Mouse (Mus musculus): ENCODE results near the gene Bst1. TPM values are rescaled to one million over a fixed set of nuclear protein-coding genes. Genes with fewer than 3 reads are reported as not detected.
A peak's percentile ranks its signal among the peaks of the same experiment; 100 is the strongest.

The Bst1 gene
- polyA plus RNA-seq, 1 experiment from 2014 or later = not detected

GRCm38 (mm10) chr5:43847555-43847954 lies 28.9 kb downstream of the Bst1 start:
- H3K27ac ChIP-seq = no peak overlapping the region
- no peak overlapping the region for H3K4me3 ChIP-seq
- no peak overlapping the region for H3K9ac ChIP-seq
- H3K36me3 ChIP-seq (replicated peaks) = no peaks in the 10 kb centered on the region
- H3K9me3 ChIP-seq = no peaks in the 10 kb centered on the region
- no peak overlapping the region for H3K4me2 ChIP-seq
- H3K27me3 ChIP-seq (replicated peaks) = no peaks in the 10 kb centered on the region
- no peak for ATAC-seq (replicated peaks)
- no peaks in the 10 kb centered on the region for H3K4me1 ChIP-seq

- H3K4me3 ChIP-seq = no peak overlapping the region
- no peaks in the 10 kb centered on the region for H3K27me3 ChIP-seq (replicated peaks)
- H3K36me3 ChIP-seq (replicated peaks) = no peaks in the 10 kb centered on the region
- H3K27ac ChIP-seq = no peak overlapping the region
- no peaks in the 10 kb centered on the region for H3K4me1 ChIP-seq
- H3K9me3 ChIP-seq = no peaks in the 10 kb centered on the region
- H3K9ac ChIP-seq = no peak overlapping the region
- 93% methylated on average over 3 of the region's 3 CpGs for WGBS
- no peak overlapping the region for H3K4me2 ChIP-seq
- no peak for ATAC-seq (replicated peaks)
Measured at GRCm38 (mm10) chr5:43848275-43848674, 29.6 kb downstream of the Bst1 start.

- Histone ChIP-seq H3K36me3 (replicated peaks) (no peaks in the 10 kb centered on the region), H3K4me1 (no peaks in the 10 kb centered on the region), H3K27ac (no peak overlapping the region), H3K4me3 (no peak overlapping the region), H3K9me3 (no peaks in the 10 kb centered on the region), H3K4me2 (no peak overlapping the region), H3K27me3 (replicated peaks) (no peaks in the 10 kb centered on the region), H3K9ac (no peak overlapping the region)
- 78% methylated on average over 11 of the region's 11 CpGs for WGBS
- ATAC-seq (replicated peaks) = no peak
Measured at GRCm38 (mm10) chr5:43853096-43853867, 34.6 kb downstream of the Bst1 start.

- Histone ChIP-seq H3K27me3 (replicated peaks) (no peaks in the 10 kb centered on the region), H3K9me3 (no peaks in the 10 kb centered on the region), H3K4me1 (no peaks in the 10 kb centered on the region), H3K27ac (no peak overlapping the region), H3K36me3 (replicated peaks) (no peaks in the 10 kb centered on the region), H3K4me3 (no peak overlapping the region), H3K9ac (no peak overlapping the region), H3K4me2 (no peak overlapping the region)
- WGBS = 83% methylated on average over 7 of the region's 7 CpGs
- no peak for ATAC-seq (replicated peaks)
Measured at GRCm38 (mm10) chr5:43853868-43854488, 35.3 kb downstream of the Bst1 start.

- Histone ChIP-seq H3K4me2 (no peak overlapping the region), H3K4me3 (no peak overlapping the region), H3K27me3 (replicated peaks) (no peaks in the 10 kb centered on the region), H3K9me3 (no peaks in the 10 kb centered on the region), H3K9ac (no peak overlapping the region), H3K36me3 (replicated peaks) (no peaks in the 10 kb centered on the region), H3K4me1 (no peaks in the 10 kb centered on the region), H3K27ac (no peak overlapping the region)
- WGBS = 77% methylated on average over 2 of the region's 2 CpGs
- ATAC-seq (replicated peaks) = no peak
Measured at GRCm38 (mm10) chr5:43855769-43856168, 37.1 kb downstream of the Bst1 start.

GRCm38 (mm10) chr5:43859663-43860062 lies 41.0 kb downstream of the Bst1 start:
- H3K4me2 ChIP-seq = no peak overlapping the region
- no peak overlapping the region for H3K27ac ChIP-seq
- no peaks in the 10 kb centered on the region for H3K4me1 ChIP-seq
- H3K36me3 ChIP-seq (replicated peaks) = no peaks in the 10 kb centered on the region
- 89% methylated on average over 8 of the region's 8 CpGs for WGBS
- H3K27me3 ChIP-seq (replicated peaks) = no peaks in the 10 kb centered on the region
- H3K9me3 ChIP-seq = no peaks in the 10 kb centered on the region
- H3K4me3 ChIP-seq = no peak overlapping the region
- H3K9ac ChIP-seq = no peak overlapping the region
- ATAC-seq (replicated peaks) = no peak

GRCm38 (mm10) chr5:43860096-43860495 lies 41.4 kb downstream of the Bst1 start:
- no peak overlapping the region for H3K4me2 ChIP-seq
- H3K9me3 ChIP-seq = no peaks in the 10 kb centered on the region
- WGBS = 90% methylated on average over 5 of the region's 5 CpGs
- no peak overlapping the region for H3K9ac ChIP-seq
- H3K4me1 ChIP-seq = no peaks in the 10 kb centered on the region
- no peak overlapping the region for H3K4me3 ChIP-seq
- H3K27me3 ChIP-seq (replicated peaks) = no peaks in the 10 kb centered on the region
- no peaks in the 10 kb centered on the region for H3K36me3 ChIP-seq (replicated peaks)
- no peak for ATAC-seq (replicated peaks)
- no peak overlapping the region for H3K27ac ChIP-seq

- no peaks in the 10 kb centered on the region for H3K4me1 ChIP-seq
- H3K9ac ChIP-seq = no peak overlapping the region
- ATAC-seq (replicated peaks) = no peak
- no peaks in the 10 kb centered on the region for H3K36me3 ChIP-seq (replicated peaks)
- no peak overlapping the region for H3K27ac ChIP-seq
- H3K4me3 ChIP-seq = no peak overlapping the region
- WGBS = 73% methylated on average over 5 of the region's 5 CpGs
- no peaks in the 10 kb centered on the region for H3K9me3 ChIP-seq
- no peaks in the 10 kb centered on the region for H3K27me3 ChIP-seq (replicated peaks)
- no peak overlapping the region for H3K4me2 ChIP-seq
Measured at GRCm38 (mm10) chr5:43860670-43861431, 42.2 kb downstream of the Bst1 start.

GRCm38 (mm10) chr5:43863642-43864041 lies 45.0 kb downstream of the Bst1 start:
- H3K4me2 ChIP-seq = no peak overlapping the region
- 88% methylated on average over 6 of the region's 6 CpGs for WGBS
- ATAC-seq (replicated peaks) = no peak

GRCm38 (mm10) chr5:43865316-43865715 lies 46.6 kb downstream of the Bst1 start:
- no peaks in the 10 kb centered on the region for H3K9me3 ChIP-seq
- H3K27me3 ChIP-seq (replicated peaks) = no peaks in the 10 kb centered on the region; the same call in 1 of the 2 replicates
- H3K27ac ChIP-seq = no peak overlapping the region
- no peak overlapping the region for H3K9ac ChIP-seq
- H3K36me3 ChIP-seq (replicated peaks) = no peaks in the 10 kb centered on the region
- WGBS = 85% methylated on average over 2 of the region's 2 CpGs
- H3K4me1 ChIP-seq = peaks cover 12% of the 10 kb centered on the region
- H3K4me3 ChIP-seq = no peak overlapping the region
- ATAC-seq (replicated peaks) = no peak
- H3K4me2 ChIP-seq = no peak overlapping the region

More at GRCm38 (mm10) chr5:43863642-43864041, 45.0 kb downstream of the Bst1 start:
- H3K9me3 ChIP-seq = no peaks in the 10 kb centered on the region
- H3K9ac ChIP-seq = no peak overlapping the region
- no peaks in the 10 kb centered on the region; the same call in 1 of the 2 replicates for H3K27me3 ChIP-seq (replicated peaks)
- peaks cover 3% of the 10 kb centered on the region for H3K4me1 ChIP-seq
- no peaks in the 10 kb centered on the region for H3K36me3 ChIP-seq (replicated peaks)
- H3K4me3 ChIP-seq = no peak overlapping the region
- H3K27ac ChIP-seq = no peak overlapping the region

- Histone ChIP-seq H3K4me1 (peaks cover 12% of the 10 kb centered on the region), H3K4me2 (peak within 1 kb of the TSS; percentile 66), H3K9me3 (no peaks in the 10 kb centered on the region), H3K4me3 (peak within 1 kb of the TSS; percentile 32), H3K9ac (0 out of 2 replicates have a peak within 1 kb of the TSS, but pooled peaks have one; percentile 5), H3K27me3 (replicated peaks) (no peaks in the 10 kb centered on the region; the same call in 1 of the 2 replicates), H3K36me3 (replicated peaks) (no peaks in the 10 kb centered on the region), H3K27ac (no peak within 1 kb of the TSS)
- peak; percentile 17; the same call in 1 of the 2 replicates for ATAC-seq (replicated peaks)
Measured at GRCm38 (mm10) chr5:43868253-43868652, 49.6 kb downstream of the Bst1 start, which contains the start of gene Cd38. Gene Cd38 (plus strand): TSS chr5:43868553.
